Mouse (Mus musculus) heart, postnatal 14 days (tissue): ENCODE measurements at regions not wholly inside any gene's neighbourhood (a gene's known extent, or its start where the extent isn't known, plus 50 kb on each side); places are given as distances from the start of the nearest gene placed in this dataset.
A peak's percentile ranks its signal among the peaks of the same experiment; 100 is the strongest.

Experiments
- DNase-seq, 2 experiments: peaks; one replicate each; pipeline ENCODE4 v3.0.0; 2021 to 2022
- intact Hi-C: fragments of 180-260 bp; cut with DNase I; formaldehyde crosslinking; loops from one replicate; pipeline ENCODE4 v1.15.1; 2025

DNA sequence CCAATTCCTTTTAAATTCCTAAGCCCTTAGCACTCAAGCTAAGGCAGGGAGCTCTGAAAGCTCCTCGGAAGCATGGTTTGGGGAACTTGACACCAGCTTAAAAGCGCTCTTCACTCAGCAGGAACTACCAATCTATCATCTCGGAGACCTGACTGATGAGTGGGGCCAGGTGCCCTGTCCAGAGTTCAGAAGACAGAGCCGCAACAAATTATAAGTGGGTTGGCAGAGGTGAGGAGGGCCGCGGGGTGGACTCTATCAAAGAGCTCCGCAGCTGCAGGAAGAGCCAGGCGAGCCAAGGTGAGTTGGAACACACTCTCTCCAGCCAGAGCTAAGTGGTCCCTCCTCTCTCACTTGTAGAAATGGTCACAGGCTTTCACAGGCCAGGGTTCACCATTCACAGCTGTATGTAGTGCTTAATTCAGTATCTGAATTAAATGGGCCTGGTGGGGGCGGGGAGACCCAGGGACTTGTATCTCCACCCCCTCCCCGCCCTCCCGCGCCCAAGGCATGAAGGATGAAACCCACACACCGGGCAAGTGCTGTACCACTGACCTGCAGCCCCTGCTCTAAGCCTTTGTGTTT is 180.8 kb downstream of the Stim2 start:
- intact Hi-C loops = no loop called here
- no peak for DNase-seq

DNA sequence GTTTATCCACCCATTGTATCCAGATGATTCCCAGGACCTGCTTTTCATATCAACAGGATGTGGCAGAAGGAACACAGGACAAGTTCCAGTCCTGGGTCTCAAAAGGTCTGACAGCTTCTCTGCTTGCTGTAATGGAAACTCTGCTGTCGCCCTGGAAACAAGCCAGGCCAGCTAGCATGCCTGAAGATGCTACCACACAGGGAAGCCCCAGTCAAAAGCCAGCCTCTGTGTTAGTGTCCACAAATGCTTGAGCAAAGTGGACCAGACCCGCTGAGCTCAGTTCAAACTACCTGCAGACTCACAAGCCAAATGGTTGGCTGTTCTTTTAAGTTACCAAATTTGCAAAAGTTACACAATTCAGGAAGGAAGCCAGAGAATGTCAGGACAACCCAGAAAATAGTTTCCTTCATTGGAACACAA is 181.9 kb downstream of the Stim2 start:
- intact Hi-C loops = no loop called here
- DNase-seq = peak; percentile 65 to 66

DNA sequence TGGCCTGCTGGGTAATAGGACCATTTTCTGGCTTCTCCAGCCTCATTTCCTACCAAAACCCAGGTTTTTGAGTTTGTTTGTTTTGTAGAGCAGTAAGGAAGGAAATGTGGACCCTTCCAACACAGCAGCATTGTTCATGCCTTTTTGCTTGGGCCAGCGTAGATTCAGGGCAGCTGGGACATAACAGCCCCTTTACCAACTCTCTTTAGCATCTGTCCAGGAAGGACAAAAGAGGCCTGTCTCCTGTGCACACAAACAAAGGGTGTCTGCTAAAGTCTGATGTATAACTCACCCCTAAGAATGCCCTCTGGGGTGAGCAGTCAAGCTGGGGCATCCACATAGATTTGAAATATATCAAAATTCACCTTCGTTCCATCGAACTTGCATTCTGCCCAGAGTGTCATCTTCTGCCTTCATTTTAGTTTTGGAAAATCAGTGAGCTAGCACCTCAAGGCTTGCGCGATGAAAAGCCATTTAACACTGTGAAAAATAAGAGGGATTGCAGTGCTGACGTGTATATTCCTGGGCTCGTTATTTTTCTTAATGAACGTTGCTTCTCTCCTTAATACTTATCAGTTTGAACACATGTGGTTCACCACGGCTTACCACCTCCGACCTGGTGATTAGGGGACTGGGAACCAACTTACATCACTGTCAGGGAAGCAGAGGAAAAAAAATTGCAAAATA is 182.5 kb downstream of the Stim2 start:
- intact Hi-C loops = no loop called here
- no peak for DNase-seq

DNA sequence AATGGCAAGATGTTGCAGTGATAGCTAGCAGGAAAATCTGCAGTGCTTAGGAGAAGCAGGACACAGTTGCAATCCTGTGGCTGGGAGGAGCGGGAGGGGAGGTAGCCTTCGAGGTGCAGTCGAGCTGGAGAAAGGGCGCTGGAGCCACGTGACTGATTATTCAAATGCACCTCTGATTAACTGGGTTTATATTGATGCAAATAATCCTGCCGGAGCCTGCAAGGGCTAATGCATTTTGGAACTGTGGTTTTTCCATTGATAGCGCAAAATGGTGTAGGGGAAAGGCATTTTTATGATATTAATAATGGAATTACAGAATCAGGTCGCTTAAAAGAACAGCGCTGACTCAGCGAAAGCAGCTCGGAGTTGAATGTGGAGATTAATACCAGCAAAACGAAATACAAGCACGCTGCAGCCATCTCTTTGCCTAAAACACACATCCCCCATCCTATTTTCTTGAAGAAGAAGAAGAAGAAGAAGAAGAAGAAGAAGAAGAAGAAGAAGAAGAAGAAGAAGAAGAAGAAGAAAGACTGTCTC is 183.1 kb downstream of the Stim2 start:
- DNase-seq = no peak
- intact Hi-C loops = no loop called here

DNA sequence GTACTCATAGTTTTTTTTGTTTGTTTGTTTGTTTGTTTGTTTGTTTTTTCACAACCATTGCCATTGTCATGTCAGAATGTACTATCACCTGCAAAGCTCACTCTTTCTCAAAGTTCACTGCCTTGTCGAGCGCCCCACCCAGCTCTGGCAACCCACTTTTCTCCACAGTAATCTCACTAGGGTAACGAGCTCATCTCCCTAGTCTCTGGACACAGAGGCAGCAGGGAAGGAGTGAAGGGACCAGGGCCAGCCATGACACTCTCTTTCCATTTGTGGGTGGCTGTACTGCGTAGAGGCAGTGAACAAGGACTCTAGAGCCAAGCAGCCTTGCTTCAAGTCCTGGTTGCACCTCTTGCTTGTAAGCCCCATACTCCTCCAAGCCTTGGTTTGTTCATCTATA is 184.5 kb downstream of the Stim2 start:
- DNase-seq = no peak
- intact Hi-C loops = no loop called here

DNA sequence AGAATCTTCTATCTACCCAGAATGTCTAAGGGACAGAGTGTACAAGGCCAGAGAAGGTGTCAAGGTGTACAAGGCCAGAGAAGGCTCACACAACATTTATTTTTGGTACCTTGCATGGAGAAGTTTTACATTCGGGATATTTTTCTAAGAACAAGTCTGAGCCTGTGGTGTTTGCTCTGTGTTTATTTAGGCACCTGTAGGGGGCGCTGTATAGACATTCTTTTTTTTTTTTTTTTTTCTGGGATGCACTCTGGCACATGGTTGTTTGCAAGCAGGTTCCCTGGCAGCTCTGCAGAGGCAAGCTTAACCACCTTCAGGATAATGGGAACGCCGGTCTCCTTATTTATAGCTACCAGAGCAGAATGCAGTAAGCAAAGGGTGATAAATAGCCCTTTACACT is 187.4 kb downstream of the Stim2 start:
- intact Hi-C loops = no loop called here

DNA sequence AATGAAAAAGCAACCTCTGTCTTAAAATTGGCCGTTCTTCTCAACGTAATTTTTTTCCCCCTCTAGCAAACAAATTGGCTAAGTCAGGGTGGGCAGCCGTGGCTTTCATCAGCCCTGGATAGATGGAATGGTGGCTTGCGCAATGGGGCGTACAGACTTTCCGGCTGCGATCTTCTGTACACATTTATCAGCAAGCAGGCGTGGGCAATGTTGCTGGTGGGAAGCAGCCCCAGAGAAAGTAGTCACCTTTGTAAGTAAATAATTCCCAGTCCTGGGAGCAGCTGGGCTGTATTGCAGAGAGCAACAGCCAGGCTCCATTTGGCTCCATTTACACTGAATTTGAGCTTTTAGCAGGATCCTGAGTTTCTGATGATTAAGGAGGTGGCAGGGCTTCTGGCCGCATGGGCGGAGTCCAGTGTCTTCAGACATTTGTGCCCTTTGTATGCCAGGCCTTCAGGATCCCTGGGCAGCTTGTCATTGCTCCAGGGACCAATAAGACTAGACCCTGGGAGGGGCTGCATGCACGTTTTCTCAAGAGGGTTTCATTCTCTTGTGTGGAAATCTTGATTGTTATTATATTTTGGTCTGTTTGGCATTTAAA is 187.9 kb downstream of the Stim2 start:
- no peak for DNase-seq
- intact Hi-C loops = no loop called here

More for the DNA sequence above, 187.4 kb downstream of the Stim2 start:
- no peak for DNase-seq

DNA sequence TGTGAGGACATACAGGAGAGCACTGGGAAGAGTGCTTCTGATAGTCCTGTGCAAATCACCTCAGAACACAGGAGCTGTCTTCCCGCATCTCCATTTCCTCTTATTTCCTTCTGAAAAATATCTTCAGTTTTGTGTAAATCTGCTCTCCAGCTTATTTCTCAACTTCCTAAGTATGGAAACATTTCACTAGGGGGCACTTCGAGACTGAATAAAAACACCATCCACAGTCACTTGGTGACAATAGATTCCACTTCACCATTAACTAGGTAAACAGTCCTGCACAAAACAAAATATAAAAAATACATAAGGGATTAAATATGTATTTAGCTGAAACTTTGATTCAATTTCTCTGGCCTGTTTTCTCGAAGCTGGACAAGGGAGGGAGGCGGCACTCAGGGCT is 193.4 kb downstream of the Stim2 start:
- intact Hi-C loops = no loop called here
- DNase-seq = no peak

DNA sequence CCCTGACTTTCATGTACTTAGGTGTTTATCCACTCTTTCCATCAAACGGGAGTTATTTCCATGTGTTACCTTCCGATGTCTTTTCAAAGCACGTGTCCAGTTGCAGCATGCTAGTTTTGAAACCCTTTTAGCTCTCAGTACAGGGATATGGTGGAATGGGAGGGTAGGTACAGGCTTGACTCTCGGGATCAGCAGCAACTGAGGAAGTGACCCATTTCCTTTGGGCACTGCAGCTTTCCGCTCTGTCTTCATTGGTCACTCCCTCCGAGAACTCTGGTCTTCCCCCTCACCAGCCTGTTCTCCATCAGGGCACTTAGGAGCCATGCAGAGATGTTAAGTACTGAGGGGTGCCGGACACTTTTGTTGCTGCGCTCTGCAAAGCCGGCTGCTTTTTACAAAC is 196.5 kb downstream of the Stim2 start:
- intact Hi-C loops = no loop called here
- DNase-seq = no peak

DNA sequence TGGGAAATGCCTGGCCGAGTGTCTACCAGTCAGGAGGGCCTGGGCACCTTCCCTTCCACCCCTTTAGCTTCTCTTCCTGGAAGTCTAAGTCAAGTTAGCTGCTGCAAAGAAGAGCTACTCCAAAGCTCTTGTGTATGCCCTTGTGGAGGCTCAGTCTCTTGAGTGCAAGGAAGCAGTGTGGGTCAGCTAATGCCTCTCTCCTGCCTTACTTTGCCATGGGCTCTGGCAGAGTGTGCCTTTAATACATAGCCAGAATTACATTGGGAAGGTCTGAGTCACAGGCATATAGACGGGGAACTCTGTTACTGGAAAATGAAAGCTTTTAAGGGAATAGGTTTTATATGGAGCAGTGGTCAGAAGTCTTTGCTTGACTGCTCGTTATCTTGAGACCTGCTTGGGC is 201.7 kb downstream of the Stim2 start:
- DNase-seq = no peak
- intact Hi-C loops = no loop called here

DNA sequence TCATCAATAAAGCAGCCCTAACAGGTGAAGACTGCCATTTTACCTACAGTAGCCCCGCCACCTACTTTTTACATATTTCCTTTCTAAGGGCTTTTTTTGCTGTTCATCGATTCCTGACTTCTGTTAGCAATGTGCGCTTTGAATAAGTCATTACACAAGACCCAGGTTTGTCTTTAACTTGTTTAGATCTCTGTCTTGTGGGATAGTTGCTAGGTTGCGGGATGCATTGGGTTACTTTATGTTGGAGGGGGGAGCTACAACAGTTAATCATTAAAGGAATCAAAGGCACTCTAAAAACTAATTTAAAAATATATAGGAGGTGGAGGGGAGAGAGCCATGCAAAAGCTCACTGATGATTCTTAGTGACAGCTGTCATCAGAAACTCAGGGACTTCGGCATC is 202.3 kb downstream of the Stim2 start:
- intact Hi-C loops = no loop called here
- no peak for DNase-seq

DNA sequence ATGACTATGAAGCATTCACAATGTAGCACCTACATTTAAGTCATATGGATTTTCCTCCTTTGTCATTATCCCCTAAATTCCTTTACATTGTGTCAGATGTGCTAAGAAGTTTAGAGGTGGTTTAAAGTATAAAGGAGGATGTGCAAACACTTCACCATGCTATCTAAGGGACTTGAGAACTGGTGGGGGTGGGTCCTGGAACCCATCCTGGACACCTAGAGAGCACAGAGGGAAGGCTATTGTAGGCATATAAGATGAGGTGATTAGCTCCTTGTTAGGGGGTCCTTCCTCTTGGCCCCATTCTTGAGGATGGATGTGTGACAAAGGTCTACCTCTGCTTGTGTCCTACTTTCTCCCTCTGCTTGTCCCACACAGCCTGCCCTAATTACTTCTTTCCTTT is 213.2 kb downstream of the Stim2 start:
- DNase-seq = no peak
- intact Hi-C loops = no loop called here

DNA sequence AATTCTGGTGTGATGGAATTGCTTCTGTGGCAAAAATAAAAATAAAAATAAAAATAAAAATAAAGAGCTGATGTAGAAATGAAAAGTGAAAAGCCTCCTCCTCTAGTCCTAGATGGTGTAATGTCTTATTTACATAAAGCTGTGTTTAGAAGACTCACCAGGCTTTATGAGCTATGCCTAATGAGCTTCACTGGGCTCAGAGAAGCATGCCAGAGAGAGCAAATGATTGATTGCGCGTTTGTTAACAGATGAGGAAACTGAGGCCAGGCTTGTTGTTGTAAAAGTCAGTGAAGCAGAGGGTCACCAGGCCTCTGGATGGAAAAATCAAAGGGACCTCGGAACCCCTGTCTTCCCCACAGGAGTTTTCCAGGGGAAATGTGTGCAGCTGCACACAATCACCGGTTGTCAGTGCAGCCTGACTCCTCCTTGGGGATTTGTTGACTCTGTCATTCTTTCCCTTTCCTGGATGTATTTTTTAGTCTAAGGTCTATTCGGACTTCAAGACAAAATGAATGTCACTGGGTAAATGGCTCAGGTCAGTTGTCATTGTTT is 213.8 kb downstream of the Stim2 start:
- DNase-seq = no peak
- intact Hi-C loops = no loop called here

DNA sequence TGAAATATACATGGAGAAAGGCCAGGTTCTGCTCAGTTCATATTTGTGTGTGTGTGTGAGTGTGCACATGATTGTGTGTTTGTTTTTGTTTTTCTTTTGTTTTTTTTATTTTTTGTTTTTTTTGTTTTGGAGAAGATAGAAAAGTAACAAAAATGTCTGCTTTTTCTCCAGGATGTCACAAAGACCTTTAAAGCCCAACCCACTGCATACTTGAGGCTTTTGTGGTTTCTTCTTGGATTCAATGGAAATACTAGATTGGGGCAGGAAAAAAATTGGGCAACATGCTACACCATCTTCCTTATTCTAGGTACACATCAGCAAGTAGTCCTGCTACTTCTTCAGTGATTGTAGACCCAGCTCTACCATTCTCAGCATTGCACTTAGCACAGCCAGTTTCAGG is 226.7 kb downstream of the Stim2 start:
- intact Hi-C loops = no loop called here
- DNase-seq = no peak

DNA sequence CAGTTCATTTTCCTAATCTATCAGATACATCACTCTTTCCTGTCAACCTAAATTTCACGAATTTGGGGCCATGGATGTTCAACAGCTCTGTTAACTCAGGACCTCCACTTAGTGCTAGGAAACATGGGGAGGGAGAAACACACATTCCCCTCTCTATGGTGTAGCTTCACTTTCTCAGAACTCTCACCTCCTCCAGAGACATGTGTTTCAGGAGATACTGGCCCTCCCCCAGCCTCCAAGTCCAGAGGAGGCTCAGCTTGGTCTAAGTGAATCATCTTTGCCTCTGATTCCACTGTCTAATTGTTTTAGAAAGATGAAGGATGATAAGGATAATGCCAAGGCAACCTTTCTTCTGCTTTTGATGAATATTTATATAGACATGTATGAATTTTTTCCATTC is 236.3 kb downstream of the Stim2 start:
- intact Hi-C loops = no loop called here
- no peak for DNase-seq

DNA sequence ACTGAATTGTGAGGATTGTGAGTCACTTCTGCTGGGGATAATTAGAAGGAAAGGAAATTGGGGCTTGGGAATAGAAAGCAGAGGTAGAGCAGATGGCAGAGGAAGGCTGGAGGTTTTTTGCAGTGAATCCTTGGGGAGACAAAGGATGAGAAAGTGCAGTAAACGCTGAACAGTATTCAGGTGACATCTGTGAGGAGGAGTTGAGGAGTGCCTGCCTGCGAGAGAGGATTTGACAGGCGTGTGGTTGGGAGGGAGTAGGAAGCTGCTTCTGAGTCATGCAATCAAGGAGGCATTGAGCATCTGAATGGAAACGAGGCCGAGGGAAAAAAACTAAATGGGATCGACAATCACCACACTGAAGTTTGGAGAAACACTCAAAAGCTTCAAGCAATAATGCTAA is 236.9 kb downstream of the Stim2 start:
- intact Hi-C loops = no loop called here

DNA sequence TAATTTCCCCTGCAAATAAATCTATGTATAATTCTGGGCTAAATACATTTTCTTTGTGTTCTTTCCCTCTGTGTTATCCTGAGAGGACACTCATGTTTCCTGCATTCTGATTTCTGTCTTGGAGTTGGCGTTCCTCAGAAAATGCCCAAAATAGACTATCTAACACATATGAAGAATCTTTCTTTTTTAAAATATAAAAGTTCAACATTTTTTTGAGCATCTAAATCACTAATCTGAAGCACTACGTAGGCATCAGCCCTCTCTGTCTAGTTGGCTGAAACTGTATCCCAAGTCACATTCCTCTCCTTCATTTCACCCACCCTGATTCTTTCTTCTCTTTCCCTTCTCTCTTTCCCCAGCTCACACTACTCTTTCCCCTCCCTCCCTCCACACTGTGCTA is 238.9 kb downstream of the Stim2 start:
- intact Hi-C loops = no loop called here

More for the DNA sequence above, 236.9 kb downstream of the Stim2 start:
- no peak for DNase-seq

DNA sequence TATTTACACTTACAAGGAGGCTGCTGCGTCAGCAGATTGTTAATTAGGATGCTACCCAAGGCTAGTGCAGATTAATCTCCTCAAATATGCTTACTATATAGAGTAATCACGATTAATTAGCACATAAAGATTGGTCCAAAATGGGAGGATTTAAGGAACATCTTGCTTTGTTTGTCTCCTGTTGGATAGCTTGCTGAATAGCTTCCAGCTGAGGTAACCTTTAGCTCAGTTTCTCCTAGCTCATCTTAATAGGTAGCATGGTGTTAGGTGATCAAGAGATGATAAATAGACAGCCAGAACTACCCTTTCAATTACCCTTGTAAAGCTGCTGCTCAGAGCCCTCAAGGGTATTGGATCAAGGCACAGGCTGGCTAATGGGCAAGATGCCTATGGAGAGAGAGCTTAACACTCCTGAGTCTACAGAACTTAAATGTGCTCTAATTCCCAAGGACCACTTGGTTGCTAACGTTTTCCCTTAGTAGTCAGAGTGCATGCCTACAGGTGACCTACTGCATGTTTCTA is 240.4 kb downstream of the Stim2 start:
- DNase-seq = no peak

More for the DNA sequence above, 238.9 kb downstream of the Stim2 start:
- no peak for DNase-seq

DNA sequence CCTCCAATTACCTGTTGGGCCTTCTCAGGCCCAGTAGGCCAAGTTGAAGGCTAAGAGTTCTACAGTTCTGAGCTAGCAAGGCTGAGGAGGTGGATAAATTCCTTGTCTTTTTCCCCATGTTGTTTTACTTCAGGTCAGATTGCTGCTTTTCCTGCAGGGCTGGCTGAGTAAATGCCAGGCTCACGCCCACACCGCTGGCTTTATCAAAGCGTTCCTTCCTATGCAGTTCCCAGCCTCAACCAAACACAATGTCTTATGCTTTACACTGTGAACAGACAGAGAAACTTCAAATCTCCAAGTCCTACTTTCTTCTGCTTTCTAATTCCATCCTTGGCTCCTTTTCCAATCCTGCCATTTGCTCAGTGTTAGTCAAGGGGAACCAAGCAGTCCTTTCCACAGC is 241.3 kb downstream of the Stim2 start:
- intact Hi-C loops = no loop called here
- DNase-seq = no peak

More for the DNA sequence above, 240.4 kb downstream of the Stim2 start:
- intact Hi-C loops = no loop called here

DNA sequence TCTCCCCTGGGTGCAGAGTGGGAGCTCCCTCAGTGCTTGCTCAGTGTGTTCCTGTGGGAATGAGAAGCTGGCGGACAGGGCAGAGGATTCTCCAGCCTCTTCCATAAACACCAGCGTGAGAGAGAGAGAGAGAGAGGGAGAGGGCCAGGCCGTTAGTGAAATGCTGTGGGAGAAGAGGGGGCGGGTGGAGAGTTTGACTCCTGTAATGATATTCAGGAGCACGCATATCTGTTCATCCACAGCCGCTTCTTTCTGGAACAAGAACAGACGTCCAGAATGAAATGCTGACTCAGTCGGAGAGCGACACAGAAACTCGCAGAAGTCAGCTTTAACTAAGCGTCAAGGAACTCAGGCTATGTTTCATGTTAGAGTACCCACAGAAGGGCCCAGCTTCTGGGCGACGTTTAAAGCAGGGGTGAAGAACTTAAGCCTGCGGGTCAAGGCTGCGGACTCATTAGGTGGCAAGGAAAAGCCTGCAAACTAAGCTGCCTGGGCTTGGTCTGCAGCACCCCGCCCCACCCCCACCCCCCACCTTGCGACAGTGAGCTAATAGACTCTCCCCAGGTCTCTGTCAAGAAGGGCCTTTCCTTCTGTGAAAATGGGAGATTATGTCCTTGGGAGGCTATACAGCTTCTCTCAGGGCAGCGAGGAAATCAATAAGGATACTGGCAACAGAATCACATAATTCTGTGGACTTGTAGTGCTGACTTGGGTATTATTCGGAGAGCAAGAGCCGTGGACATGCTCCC is 243.0 kb downstream of the Stim2 start:
- intact Hi-C loops = no loop called here
- no peak for DNase-seq

DNA sequence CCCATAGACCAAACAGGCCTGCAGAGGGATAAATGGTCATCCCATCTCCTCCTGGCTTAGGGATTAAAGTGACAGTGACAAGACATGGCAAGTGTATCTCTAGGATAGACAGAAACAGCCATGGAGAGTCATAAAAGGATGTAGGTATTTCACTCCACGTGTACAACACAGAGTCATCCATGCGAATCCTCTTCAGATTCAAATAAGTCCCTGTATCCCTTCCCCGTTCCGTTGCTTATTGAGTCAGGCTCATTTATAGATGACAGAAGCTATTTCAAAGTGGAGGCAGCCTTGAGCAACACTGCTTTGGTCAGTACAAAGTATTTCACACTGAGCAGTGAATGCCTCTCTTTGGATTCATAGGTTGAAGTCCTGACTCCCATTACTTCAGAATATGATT is 243.8 kb downstream of the Stim2 start:
- intact Hi-C loops = no loop called here
- no peak for DNase-seq
